Mouse (Mus musculus) lung, embryonic 14.5 days (tissue): Measurements from ENCODE around the gene Glis1. TPM values are rescaled to one million over a fixed set of nuclear protein-coding genes. Genes with fewer than 3 reads are reported as not detected.
A peak's percentile ranks its signal among the peaks of the same experiment; 100 is the strongest.

Experiments
- ATAC-seq: fragments of 200-750 bp; cut with Nextera tagmentation; 2 replicates; pipeline ENCODE4 v1.8.0; 2017; ENCODE audit warnings: mild to moderate bottlenecking, moderate TSS enrichment, moderate library complexity; ENCODE audit not compliant: insufficient read depth
- DNase-seq: peaks from one replicate; pipeline ENCODE4 v3.0.0-alpha.2; 2015
- H3K27ac ChIP-seq: fragments of 300-500 bp; sonication (generic); 2 replicates; pipeline ENCODE4 v1.5.1; 2014; ENCODE audit warnings: low read depth, mild to moderate bottlenecking, moderate library complexity
- H3K27me3 ChIP-seq: fragments of 300-500 bp; sonication (generic); 2 replicates; pipeline ENCODE4 v1.6.1; 2014; ENCODE audit warnings: low read length, control low read depth; ENCODE audit not compliant: insufficient read depth
- H3K36me3 ChIP-seq: fragments of 300-500 bp; sonication (generic); 2 replicates; pipeline ENCODE4 v1.6.1; 2014; ENCODE audit warnings: control low read depth; ENCODE audit not compliant: insufficient read depth
- H3K4me1 ChIP-seq: fragments of 300-500 bp; sonication (generic); 2 replicates; pipeline ENCODE4 v1.6.1; 2014; ENCODE audit warnings: antibody characterized with exemption, control low read depth; ENCODE audit not compliant: insufficient read depth
- H3K4me2 ChIP-seq: fragments of 300-500 bp; sonication (generic); 2 replicates; pipeline ENCODE4 v1.6.1; 2014; ENCODE audit warnings: mild to moderate bottlenecking
- H3K4me3 ChIP-seq: fragments of 300-500 bp; sonication (generic); 2 replicates; pipeline ENCODE4 v1.5.1; 2014; ENCODE audit warnings: low read depth, low read length
- H3K9ac ChIP-seq: fragments of 300-500 bp; sonication (generic); 2 replicates; pipeline ENCODE4 v1.6.1; 2014
- H3K9me3 ChIP-seq: fragments of 300-500 bp; sonication (generic); 2 replicates; pipeline ENCODE4 v1.6.1; 2016; ENCODE audit warnings: low read depth, low read length, control low read depth
- CTCF ChIP-seq: IDR thresholded peaks from 2 replicates; pipeline ENCODE4 v1.5.1; 2016; ENCODE audit warnings: antibody characterized with exemption, low read depth
- WGBS: fragments of 180-500 bp; shearing (Covaris S2); extraction: QIAGEN DNeasy Blood & Tissue Kit; methylation state at CpG from one replicate; pipeline ENCODE4 v1.1.7; 2014; 5-methylcytosine and 5-hydroxymethylcytosine counted together
- polyA plus RNA-seq: library from polyadenylated mRNA; unstranded; fragments of >200 nt; fragmentation: Nextera tagmentation; extraction: Ambion mirVana; gene quantifications from 2 replicates; pipeline ENCODE4 v1.2.1, GENCODE M21; 2014

Glis1 gene
- polyA plus RNA-seq, 1 experiment from 2014 or later: 2.9 TPM

GRCm38 (mm10) chr4:107603208-107603607, 168.8 kb downstream of the Glis1 start:
- Histone ChIP-seq H3K9ac (no peak overlapping the region), H3K9me3 (no peaks in the 10 kb centered on the region), H3K4me1 (peaks cover 3% of the 10 kb centered on the region), H3K4me3 (no peak overlapping the region), H3K27me3 (no peaks in the 10 kb centered on the region), H3K27ac (no peak overlapping the region), H3K4me2 (no peak overlapping the region), H3K36me3 (no peaks in the 10 kb centered on the region)
- ATAC-seq (no peak), DNase-seq (no peak)
- 47% methylated on average over 7 of the region's 7 CpGs for WGBS
- TF ChIP-seq CTCF: no peak

- no peak for ATAC-seq
Measured at GRCm38 (mm10) chr4:107605964-107606602, 171.7 kb downstream of the Glis1 start.

GRCm38 (mm10) chr4:107609775-107610174, 175.4 kb downstream of the Glis1 start:
- no peak for ATAC-seq
- Histone ChIP-seq H3K4me1 (no peaks in the 10 kb centered on the region), H3K4me3 (no peak overlapping the region), H3K9ac (no peak overlapping the region), H3K27me3 (no peaks in the 10 kb centered on the region), H3K4me2 (no peak overlapping the region), H3K36me3 (no peaks in the 10 kb centered on the region), H3K27ac (no peak overlapping the region), H3K9me3 (no peaks in the 10 kb centered on the region)
- no peak for DNase-seq
- WGBS: 73% methylated on average over 8 of the region's 8 CpGs
- TF ChIP-seq CTCF: no peak

More at GRCm38 (mm10) chr4:107605964-107606602, 171.7 kb downstream of the Glis1 start:
- no peak overlapping the region for H3K4me2 ChIP-seq
- H3K4me1 ChIP-seq: no peaks in the 10 kb centered on the region
- no peak overlapping the region; the same call in 1 of the 2 replicates for H3K9ac ChIP-seq
- TF ChIP-seq CTCF: no peak
- H3K27me3 ChIP-seq: no peaks in the 10 kb centered on the region
- H3K36me3 ChIP-seq: no peaks in the 10 kb centered on the region
- no peaks in the 10 kb centered on the region for H3K9me3 ChIP-seq
- no peak overlapping the region for H3K4me3 ChIP-seq
- no peak overlapping the region for H3K27ac ChIP-seq
- DNase-seq: no peak
- 67% methylated on average over 17 of the region's 17 CpGs for WGBS

- Histone ChIP-seq H3K9me3 (no peaks in the 10 kb centered on the region), H3K4me1 (no peaks in the 10 kb centered on the region), H3K4me3 (no peak overlapping the region), H3K36me3 (no peaks in the 10 kb centered on the region), H3K9ac (no peak overlapping the region), H3K4me2 (no peak overlapping the region), H3K27ac (no peak overlapping the region), H3K27me3 (no peaks in the 10 kb centered on the region)
- DNase-seq (no peak), ATAC-seq (no peak)
- TF ChIP-seq CTCF: no peak
- WGBS: 44% methylated on average over 9 of the region's 9 CpGs
Measured at GRCm38 (mm10) chr4:107611888-107612650, 177.7 kb downstream of the Glis1 start.

- Histone ChIP-seq H3K4me2 (no peak overlapping the region), H3K4me1 (no peaks in the 10 kb centered on the region), H3K27ac (no peak overlapping the region), H3K27me3 (no peaks in the 10 kb centered on the region), H3K4me3 (no peak overlapping the region), H3K36me3 (no peaks in the 10 kb centered on the region), H3K9ac (no peak overlapping the region), H3K9me3 (no peaks in the 10 kb centered on the region)
- DNase-seq (no peak), ATAC-seq (no peak)
- TF ChIP-seq CTCF: no peak
- WGBS: 42% methylated on average over 6 of the region's 6 CpGs
Measured at GRCm38 (mm10) chr4:107617596-107618230, 183.3 kb downstream of the Glis1 start.

- H3K4me3 ChIP-seq: no peak overlapping the region
- H3K9ac ChIP-seq: no peak overlapping the region
- no peak overlapping the region for H3K4me2 ChIP-seq
- no peak overlapping the region for H3K27ac ChIP-seq
- no peak for ATAC-seq
- no peak for TF ChIP-seq CTCF
- H3K27me3 ChIP-seq: no peaks in the 10 kb centered on the region
- no peaks in the 10 kb centered on the region for H3K4me1 ChIP-seq
- H3K9me3 ChIP-seq: no peaks in the 10 kb centered on the region
- WGBS: 85% methylated on average over 7 of the region's 7 CpGs
- DNase-seq: no peak
- no peaks in the 10 kb centered on the region for H3K36me3 ChIP-seq
Measured at GRCm38 (mm10) chr4:107619487-107619886, 185.1 kb downstream of the Glis1 start.

GRCm38 (mm10) chr4:107621366-107621765, 187.0 kb downstream of the Glis1 start:
- 62% methylated on average over 5 of the region's 5 CpGs for WGBS
- peak; percentile 26 for DNase-seq

More at GRCm38 (mm10) chr4:107621366-107621765, 187.0 kb downstream of the Glis1 start:
- ATAC-seq: no peak
- no peaks in the 10 kb centered on the region for H3K36me3 ChIP-seq
- no peak overlapping the region for H3K4me2 ChIP-seq
- H3K9ac ChIP-seq: no peak overlapping the region
- H3K4me3 ChIP-seq: no peak overlapping the region
- TF ChIP-seq CTCF: no peak
- no peaks in the 10 kb centered on the region for H3K27me3 ChIP-seq
- no peaks in the 10 kb centered on the region for H3K9me3 ChIP-seq
- H3K4me1 ChIP-seq: no peaks in the 10 kb centered on the region
- H3K27ac ChIP-seq: no peak overlapping the region
